Mouse (Mus musculus) thymus, adult 2 months (tissue): ENCODE results near the gene Cdh5.

Experiments used
- CTCF ChIP-seq: fragments of 200-500 bp; IDR thresholded peaks from 2 replicates; pipeline ENCODE4 v1.5.1; 2012; ENCODE audit warnings: mild to moderate bottlenecking, control low read depth, low read length, moderate library complexity, borderline replicate concordance; ENCODE audit not compliant: control insufficient read depth, poor library complexity, insufficient read depth; ENCODE audit errors: extremely low read depth
- POLR2A ChIP-seq: fragments of 200-500 bp; IDR thresholded peaks from 2 replicates; pipeline ENCODE4 v1.6.1; 2012; ENCODE audit warnings: mild to moderate bottlenecking, low read length, control low read depth, moderate library complexity; ENCODE audit not compliant: control insufficient read depth, poor library complexity, insufficient read depth; ENCODE audit errors: extremely low read depth

- TF ChIP-seq CTCF: no peak
- no peak for TF ChIP-seq POLR2A
Measured at GRCm38 (mm10) chr8:104095595-104095994, 5.8 kb upstream of the Cdh5 start.
